Mouse (Mus musculus) spleen, adult 2 months (tissue): ENCODE results near the gene Cfap20.

Experiments
- CTCF ChIP-seq: fragments of 200-500 bp; IDR thresholded peaks from 2 replicates; pipeline ENCODE4 v1.5.1; 2011; ENCODE audit warnings: mild to moderate bottlenecking, inconsistent platforms; ENCODE audit not compliant: insufficient read depth, insufficient read length, insufficient replicate concordance; ENCODE audit errors: extremely low read depth
- POLR2A ChIP-seq: fragments of 200-500 bp; IDR thresholded peaks from 2 replicates; pipeline ENCODE4 v1.6.1; 2011; ENCODE audit warnings: low read depth, low read length, inconsistent platforms

GRCm38 (mm10) chr8:95466543-95466942, 31.9 kb upstream of the Cfap20 start:
- TF ChIP-seq CTCF: no peak
- TF ChIP-seq POLR2A: no peak
